Mouse (Mus musculus): ENCODE data around the gene Osbpl10. TPM values are rescaled to one million over a fixed set of nuclear protein-coding genes. Genes with fewer than 3 reads are reported as not detected.
A peak's percentile ranks its signal among the peaks of the same experiment; 100 is the strongest.

The Osbpl10 gene
- polyA plus RNA-seq, 1 experiment from 2014 or later = 2.5 TPM

DNA sequence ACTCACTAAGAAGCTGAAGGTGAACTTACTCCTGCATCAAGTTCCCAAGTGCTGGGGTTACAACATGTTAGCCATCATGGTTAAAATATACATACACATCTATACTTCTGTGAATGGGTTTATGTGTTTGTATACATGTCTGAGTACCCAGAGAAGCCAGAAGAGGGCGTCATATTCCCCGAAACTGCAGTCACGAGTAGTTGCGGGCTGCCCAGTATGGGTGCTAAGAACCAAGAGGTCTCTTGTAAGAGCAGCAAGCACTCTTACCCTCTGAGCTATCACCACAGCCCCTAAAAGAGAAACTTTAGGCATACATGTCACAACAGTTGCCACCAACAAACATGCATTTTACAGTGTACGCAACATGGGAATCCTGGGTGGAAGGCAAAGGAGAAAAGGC lies 261.5 kb downstream of the Osbpl10 start:
- Histone ChIP-seq H3K4me3 (ENCODE audit: low read depth, low read length) (no peak overlapping the region), H3K4me2 (no peak overlapping the region), H3K36me3 (ENCODE audit: insufficient read depth) (peaks cover 59% of the 10 kb centered on the region), H3K27me3 (ENCODE audit: insufficient read depth, low read length) (no peaks in the 10 kb centered on the region), H3K27ac (ENCODE audit: low read depth) (no peak overlapping the region), H3K4me1 (ENCODE audit: insufficient read depth) (no peaks in the 10 kb centered on the region), H3K9ac (no peak overlapping the region), H3K9me3 (ENCODE audit: low read depth, low read length) (no peaks in the 10 kb centered on the region)
- ATAC-seq (ENCODE audit: insufficient read depth) (no peak), DNase-seq (no peak)
- TF ChIP-seq CTCF (IDR thresholded peaks at IDR 0.05; ENCODE audit: low read depth) = no peak
- WGBS = 94% methylated on average over 5 of the region's 5 CpGs

DNA sequence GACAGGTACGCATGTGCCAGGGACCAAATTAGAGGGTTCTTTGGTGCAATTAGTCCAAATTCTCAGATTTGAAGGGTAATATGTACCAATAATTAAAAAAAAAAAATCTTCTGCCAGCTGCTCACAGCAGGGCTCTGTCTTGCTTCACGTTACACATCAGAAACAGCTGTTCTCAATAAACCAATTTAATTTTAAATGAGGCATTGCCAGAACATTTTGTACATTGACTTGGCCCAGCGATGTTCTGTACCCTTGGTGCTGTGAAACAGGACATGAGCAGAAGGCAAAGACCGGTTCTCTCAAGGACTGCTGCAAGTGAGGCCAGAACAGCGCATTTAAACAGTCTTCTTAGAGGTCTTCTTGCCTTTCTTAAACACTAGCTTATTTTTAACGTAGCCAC lies 265.3 kb downstream of the Osbpl10 start:
- Histone ChIP-seq H3K4me3 (ENCODE audit: low read depth, low read length) (no peak overlapping the region), H3K9ac (no peak overlapping the region), H3K4me2 (no peak overlapping the region), H3K9me3 (ENCODE audit: low read depth, low read length) (no peaks in the 10 kb centered on the region), H3K27ac (ENCODE audit: low read depth) (no peak overlapping the region), H3K4me1 (ENCODE audit: insufficient read depth) (no peaks in the 10 kb centered on the region), H3K27me3 (ENCODE audit: insufficient read depth, low read length) (no peaks in the 10 kb centered on the region), H3K36me3 (ENCODE audit: insufficient read depth) (peaks cover 88% of the 10 kb centered on the region)
- ATAC-seq (ENCODE audit: insufficient read depth) (no peak), DNase-seq (peak; percentile 30)
- WGBS = 79% methylated on average over 6 of the region's 6 CpGs
- TF ChIP-seq CTCF (IDR thresholded peaks at IDR 0.05; ENCODE audit: low read depth) = no peak

DNA sequence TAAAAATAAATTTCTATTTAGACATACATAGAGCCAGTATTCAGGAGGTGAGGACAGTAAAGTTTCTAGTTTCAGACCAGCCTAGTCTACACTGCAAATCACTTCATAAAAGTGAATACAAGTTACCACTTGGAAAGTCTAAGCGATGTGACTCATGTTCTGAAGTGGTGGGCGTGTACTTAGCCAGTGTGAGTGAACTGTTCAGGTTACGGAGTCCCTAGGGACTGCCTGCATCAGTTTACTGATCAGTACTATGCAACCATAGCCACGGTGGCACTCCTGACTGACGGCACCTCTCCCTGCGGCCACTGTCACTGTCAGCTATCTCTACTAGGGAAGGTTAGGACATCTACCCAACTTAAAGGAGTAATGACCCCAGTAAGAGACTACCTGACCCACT lies 266.7 kb downstream of the Osbpl10 start:
- Histone ChIP-seq H3K9me3 (ENCODE audit: low read depth, low read length) (no peaks in the 10 kb centered on the region), H3K36me3 (ENCODE audit: insufficient read depth) (peaks cover 94% of the 10 kb centered on the region), H3K4me2 (no peak overlapping the region), H3K9ac (no peak overlapping the region), H3K4me3 (ENCODE audit: low read depth, low read length) (no peak overlapping the region), H3K4me1 (ENCODE audit: insufficient read depth) (no peaks in the 10 kb centered on the region), H3K27ac (ENCODE audit: low read depth) (no peak overlapping the region), H3K27me3 (ENCODE audit: insufficient read depth, low read length) (no peaks in the 10 kb centered on the region)
- no peak for TF ChIP-seq CTCF (IDR thresholded peaks at IDR 0.05; ENCODE audit: low read depth)
- WGBS = 73% methylated on average over 6 of the region's 6 CpGs
- DNase-seq (peak; percentile 63), ATAC-seq (ENCODE audit: insufficient read depth) (no peak)

DNA sequence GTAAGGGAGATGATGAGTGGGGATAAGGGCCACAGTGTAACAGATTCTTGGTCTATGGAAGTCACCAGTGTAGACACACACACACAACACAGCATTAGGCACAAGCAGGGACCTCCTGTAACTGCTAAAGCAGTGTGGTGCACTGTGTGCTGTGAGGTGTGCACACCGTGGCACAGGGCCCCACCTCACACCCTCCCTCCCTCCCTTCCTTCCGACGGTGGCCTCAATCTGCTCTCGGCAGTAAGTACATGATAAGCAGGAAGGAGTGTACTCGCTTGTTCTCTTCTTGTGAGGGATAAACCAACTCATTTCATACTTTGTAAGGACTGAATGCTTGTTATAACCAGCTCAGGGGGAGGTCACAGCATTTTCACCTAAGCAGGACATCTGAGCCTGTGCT lies 270.8 kb downstream of the Osbpl10 start:
- 56% methylated on average over 5 of the region's 5 CpGs for WGBS
- no peak overlapping the region for H3K4me2 ChIP-seq
- ATAC-seq (ENCODE audit: insufficient read depth) (no peak), DNase-seq (no peak)
- H3K4me1 ChIP-seq (ENCODE audit: insufficient read depth) = no peaks in the 10 kb centered on the region
- peaks cover 85% of the 10 kb centered on the region for H3K36me3 ChIP-seq (ENCODE audit: insufficient read depth)
- no peak overlapping the region for H3K9ac ChIP-seq
- no peak overlapping the region for H3K27ac ChIP-seq (ENCODE audit: low read depth)
- no peak for TF ChIP-seq CTCF (IDR thresholded peaks at IDR 0.05; ENCODE audit: low read depth)
- H3K27me3 ChIP-seq (ENCODE audit: insufficient read depth, low read length) = no peaks in the 10 kb centered on the region
- H3K9me3 ChIP-seq (ENCODE audit: low read depth, low read length) = no peaks in the 10 kb centered on the region
- no peak overlapping the region for H3K4me3 ChIP-seq (ENCODE audit: low read depth, low read length)

- Histone ChIP-seq H3K4me1 (ENCODE audit: insufficient read depth) (no peaks in the 10 kb centered on the region), H3K9me3 (ENCODE audit: low read depth, low read length) (no peaks in the 10 kb centered on the region), H3K4me2 (no peak overlapping the region), H3K36me3 (ENCODE audit: insufficient read depth) (peaks cover 61% of the 10 kb centered on the region), H3K9ac (no peak overlapping the region), H3K27ac (ENCODE audit: low read depth) (no peak overlapping the region), H3K27me3 (ENCODE audit: insufficient read depth, low read length) (no peaks in the 10 kb centered on the region), H3K4me3 (ENCODE audit: low read depth, low read length) (no peak overlapping the region)
- no peak for TF ChIP-seq CTCF (IDR thresholded peaks at IDR 0.05; ENCODE audit: low read depth)
- DNase-seq (no peak), ATAC-seq (ENCODE audit: insufficient read depth) (no peak)
- WGBS = 72% methylated on average over 6 of the region's 6 CpGs
Measured at GRCm38 (mm10) chr9:115257733-115258286, 279.4 kb downstream of the Osbpl10 start.

- Histone ChIP-seq H3K27ac (ENCODE audit: low read depth) (no peak overlapping the region), H3K4me2 (no peak overlapping the region), H3K27me3 (ENCODE audit: insufficient read depth, low read length) (no peaks in the 10 kb centered on the region), H3K4me1 (ENCODE audit: insufficient read depth) (no peaks in the 10 kb centered on the region), H3K4me3 (ENCODE audit: low read depth, low read length) (no peak overlapping the region), H3K36me3 (ENCODE audit: insufficient read depth) (peaks cover 58% of the 10 kb centered on the region), H3K9ac (no peak overlapping the region), H3K9me3 (ENCODE audit: low read depth, low read length) (no peaks in the 10 kb centered on the region)
- ATAC-seq (ENCODE audit: insufficient read depth) = no peak
- DNase-seq = no peak
- WGBS = 83% methylated on average over 4 of the region's 4 CpGs
- no peak for TF ChIP-seq CTCF (IDR thresholded peaks at IDR 0.05; ENCODE audit: low read depth)
Measured at GRCm38 (mm10) chr9:115259866-115260265, 281.5 kb downstream of the Osbpl10 start.

GRCm38 (mm10) chr9:115260464-115260863 lies 282.1 kb downstream of the Osbpl10 start:
- H3K4me3 ChIP-seq (ENCODE audit: low read depth, low read length) = no peak overlapping the region
- H3K4me2 ChIP-seq = no peak overlapping the region
- H3K27me3 ChIP-seq (ENCODE audit: insufficient read depth, low read length) = no peaks in the 10 kb centered on the region
- peaks cover 57% of the 10 kb centered on the region for H3K36me3 ChIP-seq (ENCODE audit: insufficient read depth)
- ATAC-seq (ENCODE audit: insufficient read depth) (no peak), DNase-seq (no peak)
- no peak overlapping the region for H3K9ac ChIP-seq
- no peak overlapping the region for H3K27ac ChIP-seq (ENCODE audit: low read depth)
- no peak for TF ChIP-seq CTCF (IDR thresholded peaks at IDR 0.05; ENCODE audit: low read depth)
- WGBS = 79% methylated on average over 7 of the region's 7 CpGs
- no peaks in the 10 kb centered on the region for H3K4me1 ChIP-seq (ENCODE audit: insufficient read depth)
- H3K9me3 ChIP-seq (ENCODE audit: low read depth, low read length) = no peaks in the 10 kb centered on the region

DNA sequence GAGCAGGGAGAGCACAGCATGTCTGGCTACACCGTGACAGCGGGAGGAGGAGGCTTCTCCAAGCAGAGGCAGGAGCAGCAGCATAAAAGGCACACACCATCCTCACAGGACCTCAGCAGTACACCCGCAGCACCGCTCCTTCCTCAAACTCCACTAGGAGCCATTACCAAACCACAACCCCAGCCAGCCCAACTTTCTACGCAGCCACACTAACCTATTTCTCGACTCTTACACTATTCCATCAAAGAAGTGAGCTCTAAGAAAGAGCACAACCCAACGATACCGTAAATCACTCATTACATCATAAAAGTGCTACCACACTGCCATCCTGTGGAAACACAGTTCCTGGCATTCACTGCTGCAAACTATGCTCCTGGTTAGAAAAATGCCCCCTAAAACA lies 283.1 kb downstream of the Osbpl10 start:
- H3K4me3 ChIP-seq (ENCODE audit: low read depth, low read length) = no peak overlapping the region
- H3K4me2 ChIP-seq = no peak overlapping the region
- H3K36me3 ChIP-seq (ENCODE audit: insufficient read depth) = peaks cover 56% of the 10 kb centered on the region
- no peak overlapping the region for H3K27ac ChIP-seq (ENCODE audit: low read depth)
- H3K9me3 ChIP-seq (ENCODE audit: low read depth, low read length) = no peaks in the 10 kb centered on the region
- ATAC-seq (ENCODE audit: insufficient read depth) (no peak), DNase-seq (peak; percentile 54)
- no peak overlapping the region for H3K9ac ChIP-seq
- TF ChIP-seq CTCF (IDR thresholded peaks at IDR 0.05; ENCODE audit: low read depth) = peak; percentile 40
- H3K27me3 ChIP-seq (ENCODE audit: insufficient read depth, low read length) = no peaks in the 10 kb centered on the region
- WGBS = 70% methylated on average over 8 of the region's 8 CpGs
- H3K4me1 ChIP-seq (ENCODE audit: insufficient read depth) = no peaks in the 10 kb centered on the region
